Mouse (Mus musculus) layer of hippocampus, postnatal 25 days (tissue): ENCODE results near the gene Lin28b. TPM values are rescaled to one million over a fixed set of nuclear protein-coding genes. Genes with fewer than 3 reads are reported as not detected.

ENCODE experiments used
- DNase-seq, 2 experiments: peaks; one replicate each; pipeline ENCODE4 v3.0.0; 2022; ENCODE audit warnings: mixed read lengths in 2 of 2, low spot score in 1 of 2; ENCODE audit errors: extremely low spot score in 1 of 2
- total RNA-seq, 2 experiments: library from RNA; stranded (reverse); gene quantifications; 2 replicates each; pipeline ENCODE4 v1.2.3; 2021

The Lin28b gene
- total RNA-seq, 2 experiments from 2014 or later, result 0.71 to 0.89 TPM

DNA sequence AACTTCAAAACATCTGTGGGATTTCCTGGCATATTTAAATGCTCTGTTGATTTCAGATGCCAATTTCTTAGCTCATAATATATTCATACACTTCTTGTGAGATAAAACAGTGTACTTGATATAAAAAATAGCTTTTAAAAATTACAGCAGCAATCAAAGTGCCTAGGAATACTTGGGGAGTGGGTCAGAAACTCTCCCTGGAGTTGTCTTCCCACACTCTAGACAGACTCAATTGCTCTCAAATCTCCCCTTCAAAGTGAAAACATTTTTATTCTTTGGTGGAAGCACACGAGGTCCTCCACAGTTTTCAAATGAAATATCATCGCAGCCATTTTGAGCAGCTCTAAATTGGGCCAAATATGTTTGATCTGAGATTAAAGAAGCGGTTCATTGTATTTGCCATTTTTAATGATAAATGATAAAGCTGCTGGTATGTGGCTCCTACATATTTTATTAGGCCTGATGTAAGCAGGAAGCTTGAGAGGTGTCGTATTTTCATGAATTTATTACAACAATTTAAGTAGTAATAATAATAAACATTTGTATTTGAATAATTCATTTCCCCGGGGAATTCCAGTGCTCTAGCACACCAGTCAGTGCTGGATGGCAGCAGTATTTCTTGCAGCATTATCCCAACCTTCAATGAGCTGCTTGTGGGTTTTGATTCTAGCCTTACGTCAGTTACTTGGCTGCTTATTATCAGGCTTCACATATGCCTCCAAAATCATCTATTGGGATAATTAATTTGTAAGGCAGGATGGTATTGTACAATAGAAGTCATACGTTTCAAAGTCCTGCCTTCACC lies 157.8 kb downstream of the Lin28b start:
- no peak for DNase-seq

Other genes starting within 250 kb of the Lin28b start
- 1 to 10 TPM; 4.0 to 4.4 TPM for gene Bves, start 150.6 kb downstream of the Lin28b start, total RNA-seq
- gene Hace1, start 91.4 kb upstream of the Lin28b start, total RNA-seq, result 10 to 100 TPM; 34.5 to 39.0 TPM